Mouse (Mus musculus) heart, embryonic 16.5 days (tissue): ENCODE measurements around the gene Heatr5b. TPM values are rescaled to one million over a fixed set of nuclear protein-coding genes. Genes with fewer than 3 reads are reported as not detected.

Source experiments
- polyA plus RNA-seq: library from polyadenylated mRNA; unstranded; fragments of >200 nt; fragmentation: Nextera tagmentation; extraction: Ambion mirVana; gene quantifications from 2 replicates; pipeline ENCODE4 v1.2.1, GENCODE M21; 2015

Gene Heatr5b
- polyA plus RNA-seq, 1 experiment from 2014 or later: 24.7 TPM

Other genes with a start within 250 kb of the Heatr5b start
- gene Strn, start 98.2 kb downstream of the Heatr5b start, polyA plus RNA-seq: 12.4 and 12.7 TPM in 2 replicates
- gene Gpatch11, start 203 bp upstream of the Heatr5b start, polyA plus RNA-seq: 38.5 and 43.7 TPM in 2 replicates
- 9.6 and 10.4 TPM in 2 replicates for gene Eif2ak2, start 47.2 kb upstream of the Heatr5b start, polyA plus RNA-seq
- 0.16 and 0.17 TPM in 2 replicates for gene Sult6b1, start 71.6 kb upstream of the Heatr5b start, polyA plus RNA-seq
- 80.1 and 83.0 TPM in 2 replicates for gene Cebpzos, start 81.1 kb upstream of the Heatr5b start, polyA plus RNA-seq
- 25.3 and 29.8 TPM in 2 replicates for gene Cebpz, start 101.7 kb upstream of the Heatr5b start, polyA plus RNA-seq
- gene Ndufaf7, start 101.8 kb upstream of the Heatr5b start, polyA plus RNA-seq: 63.5 and 66.1 TPM in 2 replicates
- gene Prkd3, start 185.5 kb upstream of the Heatr5b start, polyA plus RNA-seq: 23.1 and 24.0 TPM in 2 replicates
- gene Qpct, start 216.5 kb upstream of the Heatr5b start, polyA plus RNA-seq: 18.6 and 24.8 TPM in 2 replicates